Mouse (Mus musculus) CH12F3 (cell line): ENCODE data around the gene Aldh2.
"Not testable (repeated sequence)": the region's sequence is repeated elsewhere in the genome, so short reads cannot be mapped to it uniquely, and the experiment has no call there.

Source experiments
- in situ Hi-C: fragments of 300-500 bp; cut with MboI; formaldehyde crosslinking; loops from 2 replicates; pipeline ENCODE4 v1.14.3; 2020; ENCODE audit warnings: low sequenced_read_pairs

Gene Aldh2

DNA sequence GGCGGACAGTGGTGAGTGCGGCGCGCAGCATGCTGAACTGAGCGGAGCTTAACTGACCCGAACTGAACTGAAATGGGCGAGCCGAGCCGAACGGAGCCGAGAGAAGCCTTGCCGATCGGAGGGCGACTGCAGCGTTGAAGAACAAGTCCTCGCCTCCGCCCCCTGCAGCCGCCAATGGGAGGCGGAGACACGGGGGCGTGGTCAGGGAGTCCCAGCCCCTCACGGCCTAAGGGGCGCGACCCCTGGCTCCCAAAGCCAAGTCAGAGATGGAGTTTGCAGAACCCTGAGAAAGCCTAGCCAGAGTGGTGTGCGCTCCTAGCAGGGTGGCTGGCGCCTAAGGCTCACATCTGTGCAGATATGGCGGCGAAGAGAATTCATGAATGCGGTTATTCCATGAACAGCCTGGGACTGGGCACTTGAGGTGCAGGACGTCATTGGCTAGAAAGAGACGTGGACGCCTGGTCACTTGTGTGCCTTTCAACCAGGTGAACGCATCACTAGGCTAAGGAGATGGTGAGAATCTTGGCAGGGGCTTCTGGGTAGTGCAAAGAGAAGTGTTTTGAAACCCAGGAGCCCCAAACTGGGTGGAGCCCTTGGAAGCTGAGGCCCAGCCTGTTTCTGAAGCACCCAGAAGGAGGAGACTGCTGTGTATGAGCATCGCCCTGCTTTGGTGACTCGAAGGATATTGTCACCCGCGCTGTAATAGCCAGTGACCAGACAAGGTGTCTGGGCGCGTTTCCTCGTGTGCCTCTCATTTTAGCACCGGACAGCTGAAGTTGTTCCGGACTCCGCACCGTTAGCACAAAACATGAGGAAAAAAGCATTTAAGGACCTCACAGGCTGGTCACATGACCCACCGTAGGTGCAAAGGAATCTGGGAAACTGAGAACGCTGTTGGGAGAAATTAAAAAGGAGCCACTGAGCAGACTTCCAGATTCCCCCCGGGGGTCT lies at the start of gene Aldh2:
Gene Aldh2, minus strand, starts transcription at position 374 of the 951 bp plus-strand sequence.
- in situ Hi-C loops, result no loop called here

DNA sequence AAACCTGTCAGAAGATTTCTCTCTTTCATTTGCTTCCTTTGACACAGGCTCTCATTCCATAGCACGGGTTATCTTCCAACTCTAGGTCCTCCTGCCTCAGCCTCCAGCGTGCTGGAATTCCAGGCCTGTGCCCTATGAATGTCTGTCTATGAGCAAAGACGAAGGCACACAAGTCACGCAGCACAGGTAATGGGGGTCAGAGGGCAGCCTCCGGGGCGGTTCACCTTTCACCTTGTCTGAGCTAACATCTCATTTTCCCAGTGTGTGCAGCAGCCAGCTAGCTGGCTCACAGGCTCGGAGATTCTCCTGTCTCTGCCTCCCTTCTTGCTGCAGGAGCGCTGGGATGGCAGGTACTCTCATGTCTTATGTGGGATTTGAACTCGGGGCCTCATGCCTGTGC lies 46.0 kb upstream of the Aldh2 start:
- in situ Hi-C loops, result no loop called here

DNA sequence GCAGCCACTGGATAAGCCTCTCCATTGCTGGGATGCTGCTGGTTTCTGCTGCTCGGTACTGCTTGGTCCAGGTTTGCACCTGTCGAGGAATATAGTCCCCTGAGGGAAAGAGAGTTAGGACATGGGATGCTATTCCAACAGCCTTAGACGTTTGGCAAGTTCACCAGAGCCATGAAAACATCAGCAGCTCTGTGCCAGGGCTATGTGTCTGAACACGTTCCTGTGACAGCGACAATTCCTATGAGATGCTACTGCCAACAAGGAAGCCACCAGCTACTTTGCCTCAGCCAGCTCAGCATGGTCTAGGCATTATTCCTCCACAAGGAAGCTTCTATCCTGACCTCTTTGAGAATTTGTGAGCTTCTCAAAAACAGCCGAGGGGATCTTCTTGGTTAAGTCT lies 43.7 kb upstream of the Aldh2 start:
- in situ Hi-C loops, result no loop called here

DNA sequence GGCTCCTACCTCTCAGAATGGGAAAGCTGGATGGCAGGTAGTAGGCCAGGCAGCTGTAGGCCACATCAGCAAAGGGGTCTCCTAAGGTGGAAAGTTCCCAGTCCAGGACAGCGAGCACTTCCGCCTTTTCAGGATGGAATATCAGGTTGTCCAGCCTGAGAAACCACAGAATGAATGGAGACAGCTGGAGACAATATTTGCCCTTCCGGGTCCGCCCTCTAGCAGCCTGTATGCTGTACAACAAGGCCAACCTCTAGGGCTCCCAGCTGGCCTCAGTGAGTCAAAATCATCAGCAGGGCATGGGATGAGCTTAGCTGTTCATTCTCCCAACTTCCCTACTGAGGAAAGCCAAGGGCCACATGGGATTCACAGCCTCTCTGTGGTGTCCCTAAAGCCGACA lies 41.0 kb upstream of the Aldh2 start:
- in situ Hi-C loops, result no loop called here

DNA sequence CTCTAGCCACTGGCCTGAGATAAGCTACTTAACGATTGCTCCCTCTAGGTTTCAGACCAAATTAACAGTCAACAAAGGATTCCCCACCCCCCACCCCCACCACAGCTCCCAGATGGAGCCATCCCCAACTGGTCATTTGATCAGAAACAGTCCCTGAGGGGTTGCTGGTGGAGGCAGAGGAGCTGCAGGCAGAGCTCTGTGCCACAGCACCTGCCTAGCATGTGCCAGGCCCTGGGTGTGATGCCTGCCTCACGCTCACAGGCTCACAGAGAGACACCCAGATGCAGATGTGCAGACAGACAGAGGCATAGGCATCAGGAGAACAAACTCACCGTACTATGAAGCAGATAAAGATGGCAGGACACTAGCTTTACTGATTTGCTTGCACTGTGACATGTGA lies 39.2 kb upstream of the Aldh2 start:
- in situ Hi-C loops, result no loop called here

DNA sequence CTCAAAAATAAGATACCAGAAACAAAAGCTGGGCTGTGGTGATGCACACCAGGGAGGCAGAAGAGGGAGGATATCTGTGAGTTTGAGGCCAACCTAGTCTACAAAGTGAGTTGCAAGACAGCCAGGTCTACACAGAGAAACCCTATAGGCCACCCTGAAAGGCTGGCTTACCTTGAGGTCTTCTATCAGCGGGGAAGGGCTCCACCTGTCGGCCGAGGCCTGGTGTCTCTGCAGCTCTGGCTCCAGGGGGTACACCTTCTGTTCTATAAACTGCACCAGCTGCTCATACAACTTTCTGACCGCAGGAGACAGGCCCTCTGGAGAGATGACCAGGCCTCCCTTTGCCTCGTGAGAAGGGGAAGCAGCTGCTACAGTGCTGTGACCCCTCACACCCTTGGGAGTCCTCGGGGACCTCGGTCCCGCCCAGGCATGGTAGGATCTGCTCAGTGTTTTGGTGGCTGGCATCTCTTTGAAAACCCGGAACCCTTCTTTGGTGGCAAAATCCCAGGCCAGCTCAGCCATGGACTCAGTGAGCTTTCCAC lies 37.6 kb upstream of the Aldh2 start:
- in situ Hi-C loops, result not testable (repeated sequence)

DNA sequence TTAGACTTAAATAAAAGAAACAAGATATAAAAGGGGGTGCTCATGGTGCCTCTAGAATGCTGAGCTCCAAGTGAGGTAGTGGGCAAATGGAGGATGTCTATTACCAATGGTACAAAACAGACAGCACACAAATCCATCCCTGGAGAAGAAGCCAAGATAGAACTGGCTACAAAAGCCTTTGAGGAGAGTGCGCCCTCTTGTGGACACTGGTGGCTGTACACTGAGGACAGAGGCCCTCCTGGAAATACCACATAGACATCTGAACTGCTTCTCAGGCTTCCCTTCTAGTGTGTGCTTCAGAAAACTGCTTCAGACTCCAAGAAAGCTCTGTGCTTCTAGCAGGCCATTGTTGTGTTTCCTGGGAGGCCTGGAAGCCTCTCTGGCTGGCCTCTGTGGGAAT lies 34.2 kb upstream of the Aldh2 start:
- in situ Hi-C loops, result no loop called here

DNA sequence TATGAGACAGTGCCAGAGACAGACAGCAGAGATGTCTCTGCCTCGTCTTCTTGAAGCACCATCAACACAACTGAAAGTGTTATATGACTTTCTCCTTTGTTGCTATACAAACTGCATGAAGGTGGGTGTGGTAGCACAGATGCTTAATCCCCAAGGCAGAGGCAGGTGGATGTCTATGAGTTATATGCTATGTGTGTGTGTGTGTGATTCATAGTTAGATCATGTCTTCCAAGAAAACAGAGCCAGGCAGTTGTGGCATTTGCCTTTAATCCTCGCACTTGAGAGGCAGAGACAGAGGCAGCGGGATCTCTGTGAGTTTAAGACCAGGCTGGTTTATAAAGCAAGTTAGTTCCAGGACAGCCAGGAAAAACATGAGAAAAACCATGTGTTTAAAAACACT lies 29.6 kb upstream of the Aldh2 start:
- in situ Hi-C loops, result no loop called here

DNA sequence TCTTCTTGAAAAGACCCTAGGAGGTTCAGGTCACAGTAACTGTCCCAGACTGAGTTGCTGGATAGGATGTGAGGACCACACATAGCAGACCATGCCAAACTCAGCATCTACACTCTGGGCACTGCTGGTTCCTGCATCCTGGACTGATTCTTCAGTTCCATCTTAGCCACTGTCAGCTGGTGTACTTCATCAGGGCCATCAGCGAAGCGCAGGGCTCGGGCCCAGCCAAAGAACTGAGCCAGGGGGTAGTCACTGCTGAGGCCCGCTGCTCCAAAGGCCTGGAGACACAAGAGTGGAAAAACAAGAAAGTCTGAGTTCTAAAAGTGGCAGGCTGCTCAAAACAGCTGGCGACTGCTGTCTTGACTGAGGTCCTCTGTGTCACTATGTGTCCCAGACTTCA lies 27.5 kb upstream of the Aldh2 start:
- in situ Hi-C loops, result no loop called here

DNA sequence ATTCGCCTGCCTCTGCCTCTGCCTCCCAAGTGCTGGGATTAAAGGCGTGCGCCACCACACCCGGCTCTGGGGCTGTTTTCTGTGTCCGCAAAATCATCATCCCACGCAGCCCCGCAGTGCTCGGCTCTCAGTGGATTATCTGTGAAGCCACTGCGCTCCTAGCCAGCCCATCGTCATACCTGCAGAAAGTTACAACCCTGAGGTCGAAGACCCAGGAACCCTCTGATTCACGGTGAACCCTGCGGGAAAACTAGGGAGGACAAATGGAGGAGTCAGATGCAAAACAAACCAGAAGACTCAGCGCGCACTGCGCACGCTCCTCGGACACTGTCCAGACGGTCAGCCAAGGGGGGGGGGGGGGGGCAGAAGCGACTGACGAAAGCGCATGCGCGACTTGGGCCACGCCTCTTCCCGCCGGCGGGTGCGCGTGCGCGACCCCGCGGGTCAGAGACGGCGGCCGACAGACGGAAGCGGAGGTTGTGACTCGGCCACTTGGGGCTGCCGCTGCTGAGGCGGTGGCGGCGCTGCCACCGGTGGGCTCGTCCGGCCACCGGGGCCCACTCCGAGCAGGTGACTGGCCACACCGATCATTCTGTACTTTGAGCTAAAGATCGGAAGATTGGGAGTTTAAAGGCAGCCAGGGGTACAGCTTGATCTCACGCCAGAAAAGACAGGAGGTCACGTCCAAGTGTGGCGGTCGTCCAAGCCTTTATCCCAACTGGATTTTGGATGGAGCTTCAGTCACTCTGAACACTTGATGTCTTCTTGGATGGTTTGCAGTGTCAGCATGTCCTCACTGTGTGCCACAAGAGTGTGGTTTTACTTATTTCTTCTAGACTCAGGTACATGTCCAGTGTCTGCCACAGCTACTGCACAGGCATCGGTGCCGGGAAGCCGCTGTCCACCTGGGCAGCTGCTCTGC lies 25.2 kb upstream of the Aldh2 start, which contains the start of gene Acad12:
Gene Acad12, minus strand, starts transcription at position 347 of the 922 bp plus-strand sequence.
- in situ Hi-C loops, result no loop called here

DNA sequence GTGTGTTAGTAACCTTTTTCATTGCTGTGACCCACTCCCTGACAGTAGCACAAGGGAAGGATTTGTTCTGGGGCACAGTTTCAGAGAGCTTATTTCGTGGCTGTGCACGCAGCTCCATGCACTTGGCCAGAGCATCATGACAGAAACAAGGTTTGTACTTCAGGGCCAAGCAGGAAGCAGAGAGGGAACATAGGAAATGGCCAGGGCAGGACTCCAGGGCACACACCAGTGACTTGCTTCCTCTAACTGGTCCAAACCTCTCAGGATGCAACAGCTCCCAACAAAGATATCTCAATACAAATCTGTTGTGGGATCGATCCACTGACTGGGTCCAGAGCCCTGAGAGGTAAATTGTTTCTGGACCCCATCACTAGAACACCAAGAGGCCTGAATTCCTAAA lies 21.3 kb upstream of the Aldh2 start:
- in situ Hi-C loops, result not testable (repeated sequence)

DNA sequence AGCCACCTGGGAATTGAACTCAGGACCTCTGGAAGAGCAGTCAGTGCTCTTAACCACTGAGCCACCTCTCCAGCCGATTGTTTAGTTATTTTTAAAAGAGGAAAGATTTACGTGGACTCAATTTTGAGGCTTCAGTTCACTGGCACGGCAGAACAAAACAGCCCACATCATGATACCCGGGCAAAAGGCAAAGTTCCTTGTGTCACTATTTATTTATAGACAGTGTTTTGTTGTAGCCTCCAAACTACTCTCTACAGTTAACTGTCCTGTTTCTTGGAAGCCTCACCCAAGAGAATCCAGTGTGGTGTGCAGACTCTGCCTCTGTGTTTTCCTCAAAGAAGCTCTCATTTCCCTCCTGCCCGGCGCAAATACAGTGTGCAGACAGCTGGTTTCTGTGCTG lies 18.4 kb upstream of the Aldh2 start:
- in situ Hi-C loops, result no loop called here

DNA sequence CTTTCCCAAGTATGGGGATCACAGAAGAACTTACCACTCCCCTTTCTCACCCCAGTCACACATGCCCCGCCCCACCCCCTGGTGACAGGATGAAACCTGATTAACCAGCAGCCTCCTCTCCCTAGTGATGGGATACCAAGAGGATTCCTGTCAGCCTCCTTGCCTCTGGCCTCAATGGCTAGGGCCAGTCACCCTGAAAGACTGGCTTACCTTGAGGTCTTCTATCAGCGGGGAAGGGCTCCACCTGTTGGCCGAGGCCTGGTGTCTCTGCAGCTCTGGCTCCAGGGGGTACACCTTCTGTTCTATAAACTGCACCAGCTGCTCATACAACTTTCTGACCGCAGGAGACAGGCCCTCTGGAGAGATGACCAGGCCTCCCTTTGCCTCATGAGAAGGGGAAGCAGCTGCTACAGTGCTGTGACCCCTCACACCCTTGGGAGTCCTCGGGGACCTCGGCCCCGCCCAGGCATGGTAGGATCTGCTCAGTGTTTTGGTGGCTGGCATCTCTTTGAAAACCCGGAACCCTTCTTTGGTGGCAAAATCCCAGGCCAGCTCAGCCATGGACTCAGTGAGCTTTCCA lies 16.0 kb upstream of the Aldh2 start:
- in situ Hi-C loops, result not testable (repeated sequence)

DNA sequence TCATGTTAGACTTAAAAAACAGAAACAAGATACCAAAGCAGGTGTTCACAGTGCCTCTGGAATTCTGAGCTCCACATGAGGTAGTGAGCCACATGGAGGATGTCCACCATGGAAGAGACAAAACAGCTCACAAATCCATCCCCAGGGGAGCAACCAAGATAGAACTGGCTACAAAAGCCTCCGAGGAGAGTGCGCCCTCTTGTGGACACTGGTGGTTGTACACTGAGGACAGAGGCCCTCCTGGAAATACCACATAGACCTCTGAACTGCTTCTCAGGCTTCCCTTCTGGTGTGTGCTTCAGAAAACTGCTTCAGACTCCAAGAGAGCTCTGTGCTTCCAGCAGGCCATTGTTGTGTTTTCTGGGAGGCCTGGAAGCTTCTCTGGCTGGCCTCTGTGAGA lies 12.5 kb upstream of the Aldh2 start:
- in situ Hi-C loops, result no loop called here

DNA sequence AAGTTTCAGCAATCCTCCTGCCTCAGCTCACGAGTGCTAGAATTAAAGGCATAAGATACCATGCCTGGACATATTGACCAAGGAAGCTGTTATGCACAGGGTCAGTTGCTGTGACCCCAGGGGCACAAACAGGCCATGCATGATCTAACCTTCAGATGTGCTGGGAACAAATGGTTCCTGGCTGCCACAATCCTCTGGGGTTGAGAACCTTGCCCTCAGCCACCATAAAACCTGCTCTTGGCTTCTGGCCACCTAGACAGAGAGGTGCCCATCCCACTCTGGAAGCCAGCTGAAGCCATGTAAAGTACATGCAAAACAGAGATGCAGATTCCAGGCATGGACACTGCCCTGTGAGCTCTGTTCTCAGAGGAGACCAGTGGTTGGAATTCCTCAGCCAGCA lies 10.2 kb upstream of the Aldh2 start:
- in situ Hi-C loops, result not testable (repeated sequence)

DNA sequence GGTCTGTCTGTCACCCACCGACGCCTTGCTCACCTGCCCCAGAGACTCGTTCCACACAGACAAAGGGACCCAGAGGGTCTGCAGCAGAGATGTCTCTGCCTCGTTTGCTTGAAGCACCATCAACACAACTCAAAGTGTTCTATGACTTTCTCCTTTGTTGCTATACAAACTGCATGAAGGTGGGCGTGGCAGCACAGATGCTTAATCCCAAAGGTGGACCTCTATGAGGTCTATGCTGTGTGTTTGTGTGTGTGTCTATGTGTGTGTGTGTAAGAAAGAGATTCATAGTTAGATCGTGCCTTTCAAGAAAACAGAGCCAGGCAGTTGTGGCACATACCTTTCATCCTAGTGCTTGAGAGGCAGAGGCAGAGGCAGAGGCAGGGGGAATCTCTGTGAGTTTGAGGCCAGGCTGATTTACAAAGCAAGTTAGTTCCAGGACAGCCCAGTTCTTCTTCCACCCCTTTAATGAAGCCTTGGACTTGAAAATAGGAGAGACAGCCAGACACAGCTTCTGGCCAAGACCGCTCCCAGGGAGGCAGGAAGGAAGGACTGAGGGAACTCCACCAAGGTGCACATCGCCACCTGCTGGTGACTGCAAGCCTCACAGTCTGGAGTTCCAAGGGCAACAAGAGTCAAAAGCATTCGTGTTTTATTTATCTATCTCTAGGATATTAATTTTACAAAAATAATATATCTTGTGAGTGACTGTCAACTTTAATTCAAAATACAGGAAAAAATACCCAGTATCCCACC lies 8.1 kb upstream of the Aldh2 start:
- in situ Hi-C loops, result no loop called here

DNA sequence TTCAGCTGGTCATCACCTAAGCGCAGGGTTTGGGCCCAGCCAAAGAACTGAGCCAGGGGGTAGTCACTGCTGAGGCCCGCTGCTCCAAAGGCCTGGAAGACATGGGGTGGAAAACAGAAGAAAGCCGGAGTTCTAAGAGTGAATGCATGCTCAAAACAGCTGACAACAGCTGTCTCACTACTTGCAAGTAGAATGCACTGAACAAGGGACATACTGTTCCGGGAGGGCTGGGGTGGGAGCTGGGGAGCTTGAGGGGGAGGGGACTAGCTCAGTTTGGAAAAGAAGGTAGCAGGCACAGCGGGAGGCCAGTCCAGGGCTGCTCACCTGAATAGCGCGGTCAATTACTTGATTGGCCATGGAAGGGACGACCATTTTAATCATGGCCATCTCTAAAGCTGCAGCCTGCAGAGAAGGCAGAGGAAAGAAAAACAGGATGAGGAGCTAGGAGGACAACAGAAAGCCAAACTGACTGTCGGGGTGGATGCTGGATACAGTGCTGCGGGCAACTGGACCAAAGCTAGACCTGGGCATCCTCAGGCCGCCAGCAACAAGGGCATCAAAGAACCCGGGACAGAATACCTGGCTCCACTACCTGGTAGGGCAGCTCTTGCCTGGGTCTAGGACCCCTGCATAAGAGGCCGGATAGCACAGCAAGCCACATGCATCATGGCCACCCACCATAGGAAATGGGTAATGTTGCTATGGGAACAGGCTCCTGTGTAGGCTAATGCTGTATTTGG lies 5.4 kb upstream of the Aldh2 start:
- in situ Hi-C loops, result no loop called here

DNA sequence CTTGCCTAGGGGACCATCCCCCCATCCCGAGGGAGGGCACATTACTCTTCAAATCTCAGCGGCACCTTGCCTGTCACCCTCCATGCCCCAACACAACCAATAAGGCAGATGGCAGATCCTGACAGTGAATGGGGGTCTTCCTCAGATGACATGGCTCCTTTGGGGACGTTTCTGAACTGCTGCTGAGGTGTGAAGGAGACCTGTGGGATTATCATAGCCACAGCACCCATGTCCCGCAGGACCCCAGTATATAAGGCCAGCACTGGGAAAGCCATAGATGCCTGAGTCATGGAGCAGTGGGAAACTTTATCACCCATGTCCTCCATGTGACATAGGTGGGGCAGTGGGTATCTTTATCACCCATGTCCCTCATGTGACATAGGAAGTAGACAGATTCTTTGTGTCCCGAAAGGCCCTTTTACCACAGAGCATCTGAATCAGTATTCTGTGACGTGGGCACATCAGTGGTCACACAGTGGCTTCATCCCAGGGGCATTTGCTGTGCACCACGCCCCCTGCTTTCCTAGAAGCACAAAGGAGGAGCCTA lies 4.4 kb upstream of the Aldh2 start:
- in situ Hi-C loops, result no loop called here

DNA sequence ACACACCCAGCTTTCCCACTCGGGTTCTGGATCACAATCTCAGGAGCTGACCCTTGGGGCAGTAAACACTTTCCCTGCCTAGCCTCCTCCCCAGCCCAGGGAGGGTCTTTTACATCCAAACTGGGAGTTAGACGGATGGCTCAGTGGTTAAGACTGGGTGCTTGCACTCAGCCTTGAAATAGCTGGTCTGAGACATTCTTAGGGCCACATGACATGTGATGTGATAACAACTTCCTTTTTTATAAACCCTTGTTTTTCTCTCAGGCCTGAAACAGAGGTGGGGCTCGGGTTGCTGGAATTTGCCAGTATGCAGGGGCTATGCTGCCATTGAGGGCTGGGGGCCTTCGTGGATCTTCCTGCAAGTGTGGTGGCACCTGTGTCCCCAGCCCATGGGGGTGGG lies 3.7 kb upstream of the Aldh2 start:
- in situ Hi-C loops, result no loop called here
